Mouse (Mus musculus) ES-Bruce4 (cell line): Measurements from ENCODE around the gene Fam24a.

Experiments used
- CTCF ChIP-seq: IDR thresholded peaks from one replicate; pipeline ENCODE4 v1.8.1; 2011; ENCODE audit warnings: low read depth, low read length
- POLR2A ChIP-seq: IDR thresholded peaks from one replicate; pipeline ENCODE4 v1.8.1; 2011; ENCODE audit warnings: low read length; ENCODE audit not compliant: insufficient read depth

DNA sequence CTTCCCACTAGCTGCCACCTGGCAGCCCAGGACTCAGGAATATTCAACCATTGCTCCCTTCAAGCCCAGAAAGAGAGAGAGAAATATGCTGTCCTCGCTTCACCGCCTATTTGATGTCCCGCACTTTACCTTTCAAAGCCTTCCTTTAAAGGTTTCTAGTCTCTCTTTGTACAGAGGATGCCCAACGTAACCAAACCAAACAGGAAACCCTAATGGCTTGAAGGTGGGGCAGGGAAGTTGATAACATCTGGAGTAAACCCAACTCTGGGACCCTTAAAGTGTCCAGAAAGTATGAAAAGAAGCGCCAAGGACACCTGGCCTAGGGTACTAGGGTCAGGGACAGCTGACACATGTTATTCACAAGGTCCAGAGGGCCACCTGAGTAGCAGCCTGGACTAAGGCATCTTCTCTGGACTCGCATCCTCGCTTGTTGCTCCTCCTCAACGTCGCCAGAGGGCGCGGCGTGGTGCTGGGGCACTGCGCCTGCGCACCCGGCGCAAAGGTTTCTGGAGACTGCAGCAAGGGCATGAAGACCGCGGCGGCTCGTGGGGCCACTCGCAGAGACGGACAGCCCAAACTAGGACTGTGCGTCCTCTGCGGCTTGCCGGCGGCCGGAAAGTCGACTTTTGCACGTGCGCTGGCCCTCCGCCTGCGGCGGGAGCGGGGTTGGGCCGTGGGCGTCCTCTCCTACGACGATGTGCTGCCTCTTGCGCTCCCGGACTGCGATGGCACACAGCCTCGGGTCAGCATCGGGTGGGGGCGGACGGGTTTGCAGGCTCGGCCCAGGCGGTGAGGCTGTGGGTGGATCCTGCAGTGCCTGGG lies 37.2 kb downstream of the Fam24a start, which contains the start of gene Pstk:
- TF ChIP-seq CTCF (peak; percentile 79), POLR2A (peak; percentile 76)
